Mouse (Mus musculus): ENCODE results near the gene B3gnt8. TPM values are rescaled to one million over a fixed set of nuclear protein-coding genes. Genes with fewer than 3 reads are reported as not detected.

B3gnt8 gene
- polyA plus RNA-seq, 1 experiment: 3.9 TPM

DNA sequence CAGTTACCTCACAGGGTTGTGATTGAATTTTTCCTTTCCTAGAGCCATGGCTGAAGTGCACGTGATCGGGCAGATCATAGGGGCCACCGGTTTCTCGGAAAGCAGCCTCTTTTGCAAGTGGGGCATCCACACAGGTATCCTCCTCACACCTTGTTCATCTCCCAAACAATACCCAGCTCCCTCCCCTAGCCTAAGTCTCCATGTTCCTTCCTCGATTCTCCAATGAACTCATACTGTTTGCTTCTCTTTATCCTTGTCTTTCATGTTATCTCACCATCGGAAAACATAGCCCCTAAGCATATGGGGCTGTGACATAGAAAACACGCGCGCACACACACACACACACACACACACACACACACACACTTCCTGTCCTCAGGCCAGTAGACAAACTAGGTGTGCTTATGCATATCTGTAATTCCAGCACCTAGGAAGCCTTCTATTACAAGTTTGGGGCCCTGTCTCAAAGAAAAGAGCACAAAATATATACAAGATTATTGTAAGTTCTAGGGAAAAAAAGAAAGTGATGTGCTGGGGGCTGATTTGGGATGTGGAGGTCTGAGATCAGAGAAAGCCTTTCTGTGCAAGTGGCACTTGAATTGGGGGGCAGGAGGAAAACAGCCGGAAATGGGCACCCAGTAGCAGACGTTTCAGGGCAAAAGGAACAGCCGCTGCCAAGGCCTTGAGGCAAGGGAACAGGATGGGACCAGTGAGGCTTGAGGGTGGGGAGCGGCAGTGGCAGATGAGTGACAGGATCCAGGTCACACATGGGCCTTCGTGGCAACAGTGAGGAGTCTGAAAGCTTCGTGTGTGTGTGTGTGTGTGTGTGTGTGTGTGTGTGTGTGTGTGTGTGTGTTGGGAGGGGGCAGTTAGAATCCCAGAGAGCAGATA lies 55.1 kb downstream of the B3gnt8 start:
- Histone ChIP-seq H3K27me3 (ENCODE audit: control insufficient read depth, insufficient read depth, low read length) (no peaks in the 10 kb centered on the region), H3K27ac (ENCODE audit: control insufficient read depth, insufficient read depth, low read depth, low read length) (0 out of 2 replicates have a peak overlapping the region, but pooled peaks have one; percentile 19), H3K4me1 (ENCODE audit: control insufficient read depth, insufficient read depth, low read length) (peaks cover 22% of the 10 kb centered on the region), H3K4me3 (ENCODE audit: control insufficient read depth, low read depth, low read length) (peak overlapping the region; percentile 57), H3K36me3 (ENCODE audit: control insufficient read depth, insufficient read depth, low read length) (no peaks in the 10 kb centered on the region)
- TF ChIP-seq POLR2A (IDR thresholded peaks at IDR 0.05; ENCODE audit: control insufficient read depth, low read depth, low read length) (no peak), CTCF (IDR thresholded peaks at IDR 0.05; ENCODE audit: control insufficient read depth, insufficient read depth, insufficient replicate concordance, low read depth, low read length) (no peak)

- Histone ChIP-seq H3K27me3 (ENCODE audit: control insufficient read depth, insufficient read depth, low read length) (no peaks in the 10 kb centered on the region), H3K27ac (ENCODE audit: control insufficient read depth, insufficient read depth, low read depth, low read length) (no peak overlapping the region), H3K4me1 (ENCODE audit: control insufficient read depth, insufficient read depth, low read length) (peaks cover 25% of the 10 kb centered on the region), H3K4me3 (ENCODE audit: control insufficient read depth, low read depth, low read length) (no peak overlapping the region), H3K36me3 (ENCODE audit: control insufficient read depth, insufficient read depth, low read length) (no peaks in the 10 kb centered on the region)
- TF ChIP-seq POLR2A (IDR thresholded peaks at IDR 0.05; ENCODE audit: control insufficient read depth, low read depth, low read length): no peak
- no peak for TF ChIP-seq CTCF (IDR thresholded peaks at IDR 0.05; ENCODE audit: control insufficient read depth, insufficient read depth, insufficient replicate concordance, low read depth, low read length)
Observed at GRCm38 (mm10) chr7:25683474-25684180, 57.2 kb downstream of the B3gnt8 start.

DNA sequence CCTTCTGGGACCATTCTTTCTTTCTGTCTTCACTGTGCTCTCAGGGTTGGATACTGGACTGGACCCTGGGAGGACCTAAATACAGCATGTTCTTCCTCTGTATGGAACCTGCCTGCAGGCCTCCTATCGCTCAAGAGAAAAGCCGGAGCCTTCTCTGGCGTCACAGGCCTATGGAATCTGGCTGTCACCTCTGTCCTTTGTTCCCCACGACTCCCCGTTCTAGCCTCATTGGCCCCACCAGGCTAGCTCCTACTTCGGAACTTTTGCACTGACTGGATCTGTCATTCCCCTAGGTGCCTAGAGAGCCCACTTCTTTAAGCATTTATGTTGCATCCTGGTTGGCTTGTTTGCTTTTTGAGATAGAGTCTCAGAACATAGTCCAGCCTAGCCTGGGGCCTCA lies 58.2 kb downstream of the B3gnt8 start:
- Histone ChIP-seq H3K36me3 (ENCODE audit: control insufficient read depth, insufficient read depth, low read length) (no peaks in the 10 kb centered on the region), H3K4me3 (ENCODE audit: control insufficient read depth, low read depth, low read length) (no peak overlapping the region), H3K27me3 (ENCODE audit: control insufficient read depth, insufficient read depth, low read length) (no peaks in the 10 kb centered on the region), H3K27ac (ENCODE audit: control insufficient read depth, insufficient read depth, low read depth, low read length) (no peak overlapping the region), H3K4me1 (ENCODE audit: control insufficient read depth, insufficient read depth, low read length) (peaks cover 34% of the 10 kb centered on the region)
- no peak for TF ChIP-seq CTCF (IDR thresholded peaks at IDR 0.05; ENCODE audit: control insufficient read depth, insufficient read depth, insufficient replicate concordance, low read depth, low read length)
- no peak for TF ChIP-seq POLR2A (IDR thresholded peaks at IDR 0.05; ENCODE audit: control insufficient read depth, low read depth, low read length)

Other genes starting within 250 kb of the B3gnt8 start
- 250 and 254 TPM in 2 replicates for gene Lipe, start 227.9 kb upstream of the B3gnt8 start, polyA plus RNA-seq (2012; rRNA removed)
- gene Cxcl17, start 213.8 kb upstream of the B3gnt8 start, polyA plus RNA-seq (2012; rRNA removed): not detected in 2 replicates
- gene Ceacam1, start 149.1 kb upstream of the B3gnt8 start, polyA plus RNA-seq (2012; rRNA removed): 0.63 and 0.75 TPM in 2 replicates
- gene Ceacam2, start 86.8 kb upstream of the B3gnt8 start, polyA plus RNA-seq (2012; rRNA removed): 32.3 and 35.1 TPM in 2 replicates
- not detected in 2 replicates for gene Erich4, start 10.8 kb upstream of the B3gnt8 start, polyA plus RNA-seq (2012; rRNA removed)
- 53.6 and 57.8 TPM in 2 replicates for gene Dmac2, start 7.2 kb upstream of the B3gnt8 start, polyA plus RNA-seq (2012; rRNA removed)
- gene Bckdha, start 32.3 kb downstream of the B3gnt8 start, polyA plus RNA-seq (2012; rRNA removed): 69.0 and 76.6 TPM in 2 replicates
- gene Exosc5, start 32.5 kb downstream of the B3gnt8 start, polyA plus RNA-seq (2012; rRNA removed): 466 and 545 TPM in 2 replicates
- 17.4 and 19.0 TPM in 2 replicates for gene Tmem91, start 48.5 kb downstream of the B3gnt8 start, polyA plus RNA-seq (2012; rRNA removed)
- 18.6 and 19.4 TPM in 2 replicates for gene B9d2, start 54.1 kb downstream of the B3gnt8 start, polyA plus RNA-seq (2012; rRNA removed)
- gene Tgfb1, start 60.3 kb downstream of the B3gnt8 start, polyA plus RNA-seq (2012; rRNA removed): 6.8 and 6.9 TPM in 2 replicates
- 73.5 and 74.3 TPM in 2 replicates for gene Ccdc97, start 92.4 kb downstream of the B3gnt8 start, polyA plus RNA-seq (2012; rRNA removed)
- 79.0 and 82.5 TPM in 2 replicates for gene Hnrnpul1, start 128.1 kb downstream of the B3gnt8 start, polyA plus RNA-seq (2012; rRNA removed)
- 20.8 and 23.7 TPM in 2 replicates for gene Axl, start 162.1 kb downstream of the B3gnt8 start, polyA plus RNA-seq (2012; rRNA removed)
- 1.7 and 1.9 TPM in 2 replicates for gene Cyp2s1, start 190.3 kb downstream of the B3gnt8 start, polyA plus RNA-seq (2012; rRNA removed)